Mouse (Mus musculus) heart, adult 2 months (tissue): ENCODE measurements at regions not wholly inside any gene's neighbourhood (a gene's known extent, or its start where the extent isn't known, plus 50 kb on each side); places are given as distances from the start of the nearest gene placed in this dataset.

Source experiments
- CTCF ChIP-seq: fragments of 200-600 bp; IDR thresholded peaks from 2 replicates; pipeline ENCODE4 v1.8.1; 2022; ENCODE audit warnings: antibody characterized with exemption, mild to moderate bottlenecking, moderate library complexity
- EP300 ChIP-seq: fragments of 200-500 bp; IDR thresholded peaks from 2 replicates; pipeline ENCODE4 v1.6.1; 2011; ENCODE audit warnings: low read depth, low read length, control low read depth; ENCODE audit not compliant: insufficient read depth

GRCm38 (mm10) chr9:23089339-23089738 is 133.5 kb upstream of the Bmper start:
- TF ChIP-seq EP300 (no peak), CTCF (no peak)
